Mouse (Mus musculus) kidney, embryonic 15.5 days (tissue): ENCODE measurements around the gene Il3. TPM values are rescaled to one million over a fixed set of nuclear protein-coding genes. Genes with fewer than 3 reads are reported as not detected.

Experiments
- ATAC-seq: fragments of 200-750 bp; cut with Nextera tagmentation; replicated peaks from 2 replicates; pipeline ENCODE4 v1.8.0; 2017; ENCODE audit warnings: moderate TSS enrichment; ENCODE audit not compliant: low FRiP score
- H3K27ac ChIP-seq: fragments of 300-500 bp; sonication (generic); 2 replicates; pipeline ENCODE4 v1.5.1; 2015; ENCODE audit warnings: mild to moderate bottlenecking, inconsistent platforms
- H3K27me3 ChIP-seq: fragments of 300-500 bp; sonication (generic); 2 replicates; pipeline ENCODE4 v1.6.1; 2015; ENCODE audit warnings: inconsistent platforms
- H3K36me3 ChIP-seq: fragments of 300-500 bp; sonication (generic); 2 replicates; pipeline ENCODE4 v1.6.1; 2015; ENCODE audit warnings: inconsistent platforms
- H3K4me1 ChIP-seq: fragments of 300-500 bp; sonication (generic); 2 replicates; pipeline ENCODE4 v1.6.1; 2015; ENCODE audit warnings: inconsistent platforms
- H3K4me2 ChIP-seq: fragments of 300-500 bp; sonication (generic); 2 replicates; pipeline ENCODE4 v1.6.1; 2015; ENCODE audit warnings: moderate library complexity, mild to moderate bottlenecking, inconsistent platforms
- H3K4me3 ChIP-seq: fragments of 300-500 bp; sonication (generic); replicated peaks from 2 replicates; pipeline ENCODE4 v1.5.1; 2015; ENCODE audit warnings: mild to moderate bottlenecking, inconsistent platforms
- H3K9ac ChIP-seq: fragments of 300-500 bp; sonication (generic); 2 replicates; pipeline ENCODE4 v1.6.1; 2015; ENCODE audit warnings: mild to moderate bottlenecking, inconsistent platforms
- H3K9me3 ChIP-seq: fragments of 300-500 bp; sonication (generic); replicated peaks from 2 replicates; pipeline ENCODE4 v1.6.1; 2016; ENCODE audit warnings: inconsistent platforms
- WGBS: fragments of 180-500 bp; shearing (Covaris S2); methylation state at CpG from one replicate; pipeline ENCODE4 v1.1.7; 2015; ENCODE audit warnings: mixed read lengths; 5-methylcytosine and 5-hydroxymethylcytosine counted together
- polyA plus RNA-seq: library from polyadenylated mRNA; unstranded; fragments of >200 nt; fragmentation: Nextera tagmentation; extraction: Ambion mirVana; gene quantifications from 2 replicates; pipeline ENCODE4 v1.2.1, GENCODE M21; 2015

Gene Il3
- polyA plus RNA-seq, 1 experiment from 2014 or later, result not detected

DNA sequence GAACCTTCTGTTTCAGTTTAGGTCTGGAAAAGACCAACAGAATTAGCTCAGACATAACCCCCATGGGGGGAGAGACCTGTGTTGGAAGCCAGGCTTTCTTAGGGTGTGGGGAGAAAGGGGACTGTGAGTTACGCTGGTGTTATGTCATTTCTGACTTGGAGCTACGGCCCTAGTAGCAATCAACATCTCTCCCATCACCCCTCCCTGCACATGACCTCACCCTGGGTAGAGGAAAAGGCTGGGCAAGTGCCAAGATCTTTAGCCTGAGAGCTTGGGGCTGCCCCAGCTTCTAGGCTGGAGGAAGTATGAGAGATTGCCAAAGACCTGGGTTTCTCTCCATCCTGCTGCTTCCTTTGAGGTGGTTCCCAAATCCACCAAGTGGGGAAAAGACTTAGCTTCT is 30.1 kb downstream of the Il3 start:
- no peak for ATAC-seq
- WGBS, result 44% methylated on average over 2 of the region's 2 CpGs
- Histone ChIP-seq H3K27ac (no peak overlapping the region), H3K27me3 (no peaks in the 10 kb centered on the region), H3K4me2 (no peak overlapping the region), H3K9me3 (no peaks in the 10 kb centered on the region), H3K9ac (no peak overlapping the region), H3K4me3 (no peak overlapping the region), H3K4me1 (no peaks in the 10 kb centered on the region), H3K36me3 (no peaks in the 10 kb centered on the region)

GRCm38 (mm10) chr11:54227478-54227877 is 39.6 kb downstream of the Il3 start:
- Histone ChIP-seq H3K4me2 (no peak overlapping the region), H3K4me1 (no peaks in the 10 kb centered on the region)
- WGBS, result 88% methylated on average over 2 of the region's 2 CpGs

GRCm38 (mm10) chr11:54224475-54224986 is 42.5 kb downstream of the Il3 start:
- H3K36me3 ChIP-seq, result no peaks in the 10 kb centered on the region
- no peak overlapping the region for H3K4me2 ChIP-seq
- H3K9ac ChIP-seq, result no peak overlapping the region
- no peak for ATAC-seq
- no peaks in the 10 kb centered on the region for H3K4me1 ChIP-seq
- WGBS, result 89% methylated on average over 5 of the region's 5 CpGs
- H3K4me3 ChIP-seq, result no peak overlapping the region
- no peak overlapping the region for H3K27ac ChIP-seq
- no peaks in the 10 kb centered on the region for H3K27me3 ChIP-seq
- no peaks in the 10 kb centered on the region for H3K9me3 ChIP-seq

More at GRCm38 (mm10) chr11:54227478-54227877, 39.6 kb downstream of the Il3 start:
- Histone ChIP-seq H3K27me3 (no peaks in the 10 kb centered on the region), H3K9ac (no peak overlapping the region), H3K4me3 (no peak overlapping the region), H3K27ac (no peak overlapping the region), H3K36me3 (no peaks in the 10 kb centered on the region), H3K9me3 (no peaks in the 10 kb centered on the region)
- no peak for ATAC-seq

DNA sequence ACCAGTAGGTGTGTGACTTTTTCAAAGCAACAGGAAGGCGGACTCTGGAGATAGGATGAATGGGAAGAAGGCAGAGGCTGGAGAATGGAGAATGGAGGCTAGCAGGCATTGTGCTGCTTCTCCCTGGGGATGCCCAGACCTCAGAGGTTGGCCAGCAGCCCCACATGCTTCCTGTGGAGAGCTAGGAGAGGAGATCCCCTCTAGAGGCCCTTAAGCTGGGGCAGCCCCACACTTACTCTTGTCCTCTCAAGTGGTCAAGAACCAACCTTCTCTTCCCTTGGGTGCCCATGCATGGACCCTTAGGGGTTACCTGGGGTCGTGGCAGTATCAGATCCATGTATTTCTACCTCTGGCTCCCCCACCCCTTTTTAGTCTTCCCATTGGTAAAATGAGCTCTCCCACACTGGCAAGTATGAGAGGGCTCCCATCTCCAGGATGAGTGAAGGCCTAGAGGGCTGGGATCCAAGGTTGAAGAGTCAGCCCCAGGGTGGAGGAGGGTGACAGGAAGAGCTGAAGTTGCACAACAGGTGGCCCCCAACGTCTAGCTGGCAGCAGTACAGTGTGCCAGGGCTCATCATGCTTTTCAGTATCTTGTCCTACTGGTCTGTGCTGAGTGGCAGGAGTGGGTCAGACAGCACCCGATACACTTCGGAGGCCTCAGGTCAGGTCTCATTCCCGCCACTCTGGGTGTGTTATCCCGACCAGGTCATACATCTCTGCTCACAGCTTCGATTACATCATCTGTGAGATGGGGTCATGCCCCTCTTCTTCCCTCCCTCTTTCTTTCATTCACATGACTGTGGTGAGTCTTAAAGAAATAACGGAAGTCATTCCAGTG is 43.2 kb downstream of the Il3 start:
- no peaks in the 10 kb centered on the region for H3K4me1 ChIP-seq
- no peak for ATAC-seq
- H3K4me2 ChIP-seq, result no peak overlapping the region
- no peaks in the 10 kb centered on the region for H3K9me3 ChIP-seq
- H3K27ac ChIP-seq, result no peak overlapping the region
- H3K27me3 ChIP-seq, result no peaks in the 10 kb centered on the region
- 79% methylated on average over 9 of the region's 9 CpGs for WGBS
- no peak overlapping the region for H3K4me3 ChIP-seq
- H3K9ac ChIP-seq, result no peak overlapping the region
- H3K36me3 ChIP-seq, result no peaks in the 10 kb centered on the region

GRCm38 (mm10) chr11:54219903-54220740 is 47.0 kb downstream of the Il3 start:
- ATAC-seq, result no peak

GRCm38 (mm10) chr11:54219191-54219590 is 47.9 kb downstream of the Il3 start:
- no peak overlapping the region for H3K4me3 ChIP-seq
- H3K4me2 ChIP-seq, result no peak overlapping the region
- WGBS, result 82% methylated on average over 1 of the region's 1 CpGs
- ATAC-seq, result no peak
- no peak overlapping the region for H3K27ac ChIP-seq
- 0 out of 2 replicates have a peak, but pooled peaks cover 2% of the 10 kb centered on the region for H3K4me1 ChIP-seq
- H3K27me3 ChIP-seq, result no peaks in the 10 kb centered on the region
- H3K9ac ChIP-seq, result no peak overlapping the region
- no peaks in the 10 kb centered on the region for H3K36me3 ChIP-seq
- H3K9me3 ChIP-seq, result no peaks in the 10 kb centered on the region

More at GRCm38 (mm10) chr11:54219903-54220740, 47.0 kb downstream of the Il3 start:
- Histone ChIP-seq H3K4me1 (no peaks in the 10 kb centered on the region), H3K36me3 (no peaks in the 10 kb centered on the region), H3K4me3 (no peak overlapping the region), H3K4me2 (no peak overlapping the region), H3K9ac (no peak overlapping the region), H3K9me3 (no peaks in the 10 kb centered on the region), H3K27ac (no peak overlapping the region), H3K27me3 (no peaks in the 10 kb centered on the region)
- WGBS, result 43% methylated on average over 6 of the region's 6 CpGs

DNA sequence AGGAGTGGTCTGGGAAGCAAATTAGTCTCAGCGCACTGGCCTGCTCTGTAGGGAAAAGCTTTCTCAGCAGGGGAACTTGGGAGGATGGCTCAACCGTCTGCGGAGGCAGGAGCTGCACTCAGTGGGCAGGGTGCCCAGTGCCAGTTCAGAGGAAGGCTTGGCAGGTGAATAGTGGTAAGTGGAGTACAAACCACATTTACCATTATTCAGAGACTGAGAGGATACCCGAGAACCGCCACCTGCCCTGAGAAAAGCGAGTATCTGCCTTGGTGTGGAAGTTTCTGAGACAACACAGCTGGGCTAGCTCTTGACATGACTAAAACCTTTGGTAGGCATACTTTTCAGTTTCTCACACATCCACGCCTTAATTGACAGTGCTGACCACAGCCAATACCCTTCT is 49.7 kb downstream of the Il3 start:
- no peaks in the 10 kb centered on the region for H3K9me3 ChIP-seq
- ATAC-seq, result no peak
- H3K4me1 ChIP-seq, result 0 out of 2 replicates have a peak, but pooled peaks cover 2% of the 10 kb centered on the region
- H3K4me3 ChIP-seq, result no peak overlapping the region
- H3K27me3 ChIP-seq, result no peaks in the 10 kb centered on the region
- H3K4me2 ChIP-seq, result no peak overlapping the region
- H3K36me3 ChIP-seq, result no peaks in the 10 kb centered on the region
- 70% methylated on average over 7 of the region's 7 CpGs for WGBS
- H3K27ac ChIP-seq, result no peak overlapping the region
- no peak overlapping the region for H3K9ac ChIP-seq

GRCm38 (mm10) chr11:54216091-54216490 is 51.0 kb downstream of the Il3 start:
- Histone ChIP-seq H3K36me3 (no peaks in the 10 kb centered on the region), H3K27me3 (no peaks in the 10 kb centered on the region), H3K9ac (no peak overlapping the region), H3K4me1 (0 out of 2 replicates have a peak, but pooled peaks cover 2% of the 10 kb centered on the region), H3K27ac (no peak overlapping the region), H3K4me3 (no peak overlapping the region), H3K4me2 (no peak overlapping the region), H3K9me3 (no peaks in the 10 kb centered on the region)
- WGBS, result 73% methylated on average over 6 of the region's 6 CpGs
- ATAC-seq, result no peak

Other genes with a start within 250 kb of the Il3 start
- 1.4 and 1.9 TPM in 2 replicates for gene Slc22a4, start 239.2 kb downstream of the Il3 start, polyA plus RNA-seq
- 47.1 and 53.2 TPM in 2 replicates for gene Pdlim4, start 198.3 kb downstream of the Il3 start, polyA plus RNA-seq
- 36.6 and 44.5 TPM in 2 replicates for gene P4ha2, start 167.2 kb downstream of the Il3 start, polyA plus RNA-seq
- not detected in 2 replicates for gene Csf2, start 17.6 kb downstream of the Il3 start, polyA plus RNA-seq
- gene Acsl6, start 36.5 kb upstream of the Il3 start, polyA plus RNA-seq, result 0.70 and 0.89 TPM in 2 replicates
- not detected in 2 replicates for gene Meikin, start 103.4 kb upstream of the Il3 start, polyA plus RNA-seq
- 9.5 and 9.8 TPM in 2 replicates for gene Fnip1, start 170.9 kb upstream of the Il3 start, polyA plus RNA-seq